Mouse (Mus musculus) CD4-positive, CD25-positive, alpha-beta regulatory T cell, adult 2 months (primary cell): ENCODE measurements around the gene Gm42417.

Experiments
- DNase-seq: peaks from one replicate; pipeline ENCODE4 v3.0.0-alpha.2; 2012; ENCODE audit warnings: low read depth, low spot score

Gm42417 gene

DNA sequence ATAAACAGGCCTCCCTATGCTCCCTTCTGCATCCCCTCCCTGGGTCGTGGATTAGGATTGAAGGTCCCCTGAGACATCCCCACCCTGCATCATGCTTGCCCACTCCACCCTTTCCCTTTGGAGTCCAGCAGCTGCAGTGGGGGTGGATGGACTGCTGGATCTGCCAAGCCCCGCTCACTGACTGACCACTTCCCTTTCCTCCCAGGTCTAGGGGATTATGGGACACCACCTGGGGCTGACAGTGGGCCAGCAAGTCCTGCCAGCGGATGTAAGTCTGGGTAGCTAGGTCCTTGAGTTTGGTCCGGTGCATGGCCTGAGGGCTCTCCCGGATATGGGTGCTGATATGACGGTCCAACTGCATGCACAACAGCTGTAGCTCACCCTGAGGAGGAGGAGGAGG is 24.9 kb upstream of the Gm42417 start:
- no peak for DNase-seq

DNA sequence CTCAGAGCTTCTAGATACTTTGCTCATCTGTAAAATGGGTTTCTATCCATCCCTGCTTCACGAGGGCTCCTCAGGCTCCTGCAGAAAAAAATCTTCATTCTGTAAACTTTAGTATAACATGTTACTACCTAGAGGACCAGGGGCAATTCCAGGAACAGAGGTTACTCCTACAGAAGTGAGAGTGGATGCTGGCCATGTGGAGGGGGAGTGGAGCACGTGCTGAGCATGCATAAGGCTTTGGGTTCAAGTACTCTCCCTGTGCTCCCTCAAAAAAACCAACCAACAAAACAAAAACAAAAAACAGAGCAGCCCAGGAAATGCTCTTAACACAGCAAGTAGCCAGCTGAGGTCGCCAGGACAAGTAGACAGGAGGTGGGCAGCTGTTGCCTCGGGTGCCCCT is 24.4 kb upstream of the Gm42417 start:
- DNase-seq = no peak

DNA sequence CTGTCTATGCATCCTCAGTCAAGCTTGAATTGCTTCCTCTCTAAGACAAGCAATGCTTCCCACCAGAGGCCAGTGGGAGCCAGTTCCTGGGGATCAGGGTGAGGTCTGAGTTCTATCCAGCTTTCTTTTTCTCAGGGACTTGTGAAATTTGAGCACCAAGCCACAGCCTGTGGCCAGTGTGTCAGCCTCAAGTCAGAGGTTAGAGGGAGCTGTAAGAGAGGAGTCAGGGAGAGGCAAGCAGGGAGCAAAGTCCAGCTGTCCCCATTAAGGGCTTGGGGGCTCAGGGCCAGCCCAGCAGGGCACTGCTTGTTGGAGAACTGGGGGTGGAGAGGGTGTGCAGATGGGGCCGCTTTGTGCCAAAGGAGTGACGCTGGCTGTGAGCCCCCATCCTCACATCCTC is 24.0 kb upstream of the Gm42417 start:
- DNase-seq = no peak

DNA sequence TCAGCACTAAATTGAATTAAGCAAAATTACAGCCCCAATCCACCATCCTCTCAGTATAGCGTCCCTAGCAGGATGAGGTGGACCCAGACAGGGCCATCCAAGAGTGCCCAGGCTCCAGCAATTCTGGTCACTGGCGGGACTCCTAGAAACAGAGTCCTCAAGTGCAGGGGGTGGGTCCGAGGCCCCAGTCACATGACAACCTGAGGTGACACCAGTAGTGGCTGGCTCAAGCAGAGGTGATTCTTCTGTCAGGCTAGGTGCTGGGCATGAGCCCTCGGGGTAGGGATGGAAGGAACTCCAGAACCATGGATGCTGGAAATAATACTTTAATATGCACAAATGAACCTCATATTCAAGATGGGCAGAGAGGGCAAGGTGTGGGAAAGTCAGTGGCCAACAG is 23.2 kb upstream of the Gm42417 start:
- no peak for DNase-seq

DNA sequence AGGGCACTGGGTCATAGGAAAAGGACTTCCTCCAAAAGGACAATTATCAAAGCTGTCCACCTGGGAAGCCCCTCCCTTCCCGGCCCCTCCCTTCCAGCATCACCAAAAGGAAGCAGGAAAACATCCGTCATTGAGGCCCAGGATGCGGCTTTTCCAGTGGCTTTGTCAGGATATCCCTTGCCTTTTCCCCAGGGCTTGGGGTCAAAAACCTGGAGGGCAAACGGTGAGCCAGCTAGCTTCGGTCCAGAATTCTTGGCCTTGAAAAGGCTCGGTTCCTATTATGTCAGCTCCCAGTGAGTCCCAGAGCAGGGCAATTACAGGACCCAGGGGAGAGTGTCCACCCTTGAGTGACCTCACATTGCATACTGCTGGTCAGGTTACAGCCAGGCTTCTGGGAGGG is 21.7 kb upstream of the Gm42417 start:
- no peak for DNase-seq

DNA sequence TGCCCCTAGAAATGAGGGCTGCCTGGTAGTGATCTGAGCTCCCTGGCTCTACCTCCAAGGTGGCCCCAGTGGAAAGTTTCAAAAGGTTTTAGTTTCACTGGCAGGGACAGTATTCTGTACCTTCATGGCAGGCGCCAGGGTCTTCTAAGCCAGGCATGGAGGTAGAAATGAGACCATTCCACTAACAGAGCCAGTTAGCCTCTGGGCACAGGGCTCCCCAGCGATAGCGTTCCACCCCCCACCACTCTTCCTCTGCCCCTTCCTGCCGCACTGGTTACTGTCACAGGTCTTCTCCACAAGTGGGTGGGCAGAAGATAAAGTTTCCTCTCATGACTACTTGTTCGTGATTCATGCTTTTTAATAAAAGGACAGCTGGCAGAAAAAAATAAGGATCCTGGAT is 20.7 kb upstream of the Gm42417 start:
- DNase-seq = peak; percentile 18

DNA sequence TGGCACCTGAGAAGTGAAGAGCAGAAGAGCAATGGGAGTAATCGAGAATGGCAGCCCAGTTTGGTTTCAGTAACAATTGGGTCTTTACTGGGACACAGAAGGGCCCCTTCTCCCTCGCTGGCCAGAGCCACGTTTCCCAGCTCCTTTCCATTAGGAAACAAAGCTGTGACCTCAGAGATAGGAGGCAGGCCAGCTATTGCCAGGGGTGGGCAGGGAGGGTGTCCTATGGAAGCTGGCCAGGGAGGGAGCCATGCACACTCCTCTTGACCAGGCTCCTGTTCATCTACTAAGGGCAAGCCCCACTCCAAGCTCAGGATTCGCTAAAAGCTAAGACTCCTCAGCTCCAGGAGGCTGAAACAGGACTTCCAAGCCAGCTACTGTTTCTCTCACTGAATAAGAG is 20.0 kb upstream of the Gm42417 start:
- no peak for DNase-seq

DNA sequence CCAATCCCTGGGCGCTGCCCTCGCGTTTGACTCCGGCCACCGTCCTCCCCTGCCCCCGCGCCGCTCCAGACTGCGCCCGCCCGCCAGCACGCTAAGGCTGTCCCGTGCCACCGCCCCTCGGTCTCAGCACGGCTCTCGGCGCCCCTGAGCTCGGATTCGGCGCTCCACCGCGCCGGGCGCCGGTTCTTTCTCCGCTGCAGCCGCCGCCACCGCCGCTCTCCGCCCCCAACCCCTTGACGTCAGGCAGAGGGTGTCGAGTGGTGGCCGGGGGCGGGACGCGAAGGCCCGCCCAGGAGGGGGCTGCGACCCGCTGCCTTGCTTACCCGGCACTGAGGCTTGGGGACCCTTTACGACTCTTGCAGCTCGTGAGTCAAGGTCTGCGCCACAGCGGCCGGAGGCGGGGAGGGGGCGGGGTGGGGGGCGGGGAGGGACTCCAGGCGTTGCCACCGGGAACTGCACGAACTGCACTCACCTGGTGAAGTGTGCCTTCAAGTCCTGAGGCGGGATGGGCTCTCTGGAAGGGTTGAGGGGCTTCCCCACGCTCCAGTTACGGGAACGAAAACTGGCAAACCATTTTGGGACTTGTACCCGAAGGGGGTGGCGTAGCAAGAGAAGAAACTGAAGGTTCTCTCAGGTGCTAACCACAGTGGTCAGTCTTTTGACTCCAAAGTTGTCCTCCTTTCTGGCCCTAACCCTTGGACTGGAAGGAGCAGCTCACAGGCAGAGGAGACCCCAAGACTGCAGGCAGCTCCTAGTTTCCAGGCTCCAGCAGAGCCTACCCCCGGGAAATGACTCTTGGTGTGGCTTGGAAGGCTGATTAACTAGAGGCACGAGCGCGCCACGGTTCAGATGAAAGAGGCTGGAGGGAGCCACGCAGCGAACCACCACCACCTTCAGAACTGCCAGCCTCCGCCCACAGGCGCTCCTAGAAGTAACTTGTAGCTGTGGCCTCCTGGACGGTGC is 19.1 kb upstream of the Gm42417 start, which contains the start of gene Sema4c:
Sema4c (minus strand) TSS at position 319 of the 963 bp plus-strand sequence.
- peak; percentile 82 for DNase-seq

DNA sequence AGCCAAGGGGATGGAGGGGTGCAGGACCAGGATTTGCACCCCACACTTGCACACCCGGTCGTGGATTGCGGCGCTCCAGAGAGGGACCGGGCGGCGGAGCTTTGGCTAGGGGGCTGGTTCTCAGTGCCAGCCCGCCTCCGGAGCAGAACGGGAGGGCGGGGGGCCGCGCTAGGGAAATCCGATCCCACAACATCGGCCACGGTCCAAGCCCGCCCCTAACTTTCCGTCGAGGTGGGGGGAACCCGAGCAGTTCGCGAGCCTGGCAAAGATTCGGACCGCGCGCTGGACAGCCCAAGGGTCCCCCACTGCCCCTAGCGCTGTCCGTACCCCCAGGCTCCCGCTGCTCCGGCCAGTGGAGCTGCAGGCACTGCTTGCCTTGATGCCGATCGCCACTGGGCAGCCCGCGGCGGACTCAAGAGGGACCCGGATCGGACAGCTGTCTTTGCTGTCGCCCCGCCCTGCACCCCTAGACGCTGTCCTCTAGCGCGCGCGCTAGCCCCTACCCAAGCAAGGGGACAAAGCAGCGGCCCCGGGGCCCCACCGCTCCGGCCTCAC is 18.3 kb upstream of the Gm42417 start:
- DNase-seq = no peak

DNA sequence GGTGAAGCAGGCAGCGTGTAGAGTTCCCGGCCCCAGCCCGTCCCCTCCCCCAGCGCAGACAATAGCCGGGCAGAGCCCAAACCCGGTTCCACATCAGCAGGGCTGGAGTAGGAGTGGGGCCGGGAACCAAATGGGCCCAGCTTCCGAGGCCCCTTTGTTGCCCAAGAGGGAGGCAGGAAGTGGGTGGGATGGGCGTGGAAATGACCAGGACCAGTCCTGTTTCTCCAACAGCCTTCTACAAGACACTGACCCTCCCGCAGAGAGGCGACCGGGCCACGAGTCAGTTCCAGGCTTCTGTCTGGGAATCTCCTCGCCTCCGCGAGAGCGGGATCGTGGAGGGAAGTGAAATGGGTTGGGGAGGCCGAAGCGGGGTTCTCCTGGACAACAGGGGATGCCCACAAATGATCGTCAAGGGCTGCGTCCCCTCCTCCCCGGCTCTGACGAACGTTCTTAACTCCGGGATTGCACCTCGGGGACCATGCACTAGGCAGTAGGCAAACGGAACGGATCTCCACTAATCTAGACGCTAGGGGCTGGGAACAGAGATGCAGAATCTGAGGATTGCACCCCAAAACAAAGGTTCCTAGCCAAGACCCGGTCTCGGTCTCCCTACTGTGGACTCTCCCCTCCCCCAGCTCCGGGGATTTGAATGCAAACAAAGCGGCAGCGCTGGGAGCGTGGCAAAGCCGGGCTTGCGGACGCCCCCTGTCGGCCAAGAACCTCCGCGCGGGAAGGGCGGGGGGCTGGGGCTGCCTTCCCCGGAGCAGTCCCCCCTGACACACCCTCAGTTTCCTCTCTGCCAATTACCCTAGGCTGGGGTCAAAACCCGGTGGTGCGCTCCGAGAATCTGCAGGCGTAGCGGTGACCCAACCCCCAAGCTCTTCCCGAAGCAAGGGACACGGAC is 17.6 kb upstream of the Gm42417 start:
- DNase-seq = peak; percentile 87

DNA sequence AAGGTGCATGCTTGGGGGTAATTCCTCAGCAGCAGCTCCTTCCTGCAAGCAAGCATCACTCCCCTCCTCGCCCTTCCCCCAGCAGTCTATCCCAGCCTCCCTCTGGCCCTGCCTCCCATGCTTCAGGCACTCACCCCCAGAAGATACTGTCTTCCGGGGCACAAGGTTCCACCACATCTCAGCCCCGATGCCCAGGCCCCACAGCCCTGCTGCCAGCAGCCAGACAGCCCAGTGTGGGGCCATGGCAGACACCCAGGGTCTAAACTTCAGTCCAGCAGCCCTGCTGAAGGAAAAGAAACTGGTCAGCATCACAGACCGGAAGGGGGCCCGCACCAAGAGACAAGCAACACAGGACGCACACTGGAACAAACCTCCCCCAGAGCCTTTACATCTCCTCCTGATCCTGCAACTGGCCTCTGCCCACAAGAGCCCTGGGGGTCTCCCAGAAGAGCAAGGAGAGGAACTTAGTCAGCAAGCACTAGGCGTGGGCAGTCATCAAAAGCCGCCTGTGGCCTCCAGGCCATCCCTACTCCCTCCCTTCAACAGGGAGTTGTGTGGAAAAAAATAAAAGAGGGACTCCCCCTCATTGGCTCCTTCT is 16.7 kb upstream of the Gm42417 start:
- DNase-seq = peak; percentile 23

DNA sequence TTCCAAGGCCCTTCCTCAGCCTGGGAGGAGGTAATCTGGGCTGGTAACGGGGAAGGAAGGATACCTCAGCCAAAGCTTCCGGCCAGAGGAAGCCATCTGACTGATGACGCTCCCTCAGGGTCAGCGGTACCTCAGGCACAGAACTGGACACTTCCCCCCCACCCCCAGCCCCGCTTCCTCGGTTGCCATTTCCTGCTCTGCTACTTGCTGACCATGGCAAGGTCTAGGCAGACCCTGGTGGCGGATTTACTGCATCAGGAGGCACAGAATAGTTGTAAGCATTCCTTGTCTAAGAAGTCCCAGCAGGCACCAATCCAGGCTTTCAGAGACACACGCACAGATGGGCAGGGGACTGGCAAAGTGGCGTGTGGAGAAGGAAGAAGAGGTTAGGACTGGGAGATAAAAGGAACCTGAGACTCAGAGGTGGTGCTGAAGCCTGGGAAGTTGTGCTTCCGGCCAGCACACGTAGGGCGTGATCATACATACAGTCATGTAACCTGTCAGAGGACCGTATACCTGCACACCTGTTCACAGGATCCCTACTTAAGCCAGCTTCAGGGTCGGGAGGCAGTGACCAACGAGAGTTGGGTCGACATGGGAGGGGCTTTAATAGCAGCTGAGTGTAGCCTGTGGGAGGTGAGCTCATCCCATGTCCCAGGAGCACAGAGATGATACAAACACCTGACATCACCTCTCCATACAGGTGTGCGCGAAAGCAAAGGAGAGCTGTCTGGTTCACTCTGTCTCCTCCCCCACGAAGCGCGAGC is 15.6 kb upstream of the Gm42417 start:
- no peak for DNase-seq

DNA sequence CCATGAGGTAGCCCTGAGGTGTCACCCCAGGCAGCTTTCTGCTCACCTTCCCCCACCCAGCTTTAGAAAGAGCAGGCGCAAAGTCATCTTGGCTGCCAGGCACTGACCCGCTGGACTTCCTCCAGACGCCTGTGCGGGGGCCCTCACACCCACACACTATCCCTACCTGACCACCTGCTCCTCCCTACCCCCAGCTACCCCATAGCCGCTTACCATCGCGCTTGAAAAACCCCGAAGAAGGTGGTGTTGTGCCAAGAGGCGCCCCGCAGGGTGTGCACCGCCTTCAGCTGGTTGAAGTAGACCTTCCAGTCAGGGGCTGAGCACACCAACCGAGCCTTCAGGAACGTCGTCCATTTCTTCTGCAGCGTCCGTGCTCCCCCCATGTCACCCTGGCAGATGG is 13.3 kb upstream of the Gm42417 start:
- no peak for DNase-seq

DNA sequence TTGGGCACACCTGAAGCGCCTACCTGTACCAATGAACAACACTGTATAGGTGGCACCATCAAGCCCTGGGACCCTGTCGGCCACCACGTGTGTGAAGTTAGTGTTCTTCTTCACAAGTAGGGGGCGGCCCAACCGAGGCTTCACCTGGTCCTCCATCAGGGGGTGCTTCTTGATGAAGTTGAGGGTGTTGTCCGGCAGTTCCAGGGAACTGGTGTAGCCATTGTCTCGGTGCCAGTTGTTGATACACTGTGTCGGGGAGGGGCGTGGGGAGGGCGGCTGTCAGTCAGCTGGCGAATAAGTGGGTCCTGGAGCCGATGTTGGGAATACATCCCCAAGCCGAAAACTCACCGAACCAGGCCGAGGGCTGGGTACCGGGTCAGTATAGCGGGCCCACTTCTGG is 12.7 kb upstream of the Gm42417 start:
- DNase-seq = no peak

DNA sequence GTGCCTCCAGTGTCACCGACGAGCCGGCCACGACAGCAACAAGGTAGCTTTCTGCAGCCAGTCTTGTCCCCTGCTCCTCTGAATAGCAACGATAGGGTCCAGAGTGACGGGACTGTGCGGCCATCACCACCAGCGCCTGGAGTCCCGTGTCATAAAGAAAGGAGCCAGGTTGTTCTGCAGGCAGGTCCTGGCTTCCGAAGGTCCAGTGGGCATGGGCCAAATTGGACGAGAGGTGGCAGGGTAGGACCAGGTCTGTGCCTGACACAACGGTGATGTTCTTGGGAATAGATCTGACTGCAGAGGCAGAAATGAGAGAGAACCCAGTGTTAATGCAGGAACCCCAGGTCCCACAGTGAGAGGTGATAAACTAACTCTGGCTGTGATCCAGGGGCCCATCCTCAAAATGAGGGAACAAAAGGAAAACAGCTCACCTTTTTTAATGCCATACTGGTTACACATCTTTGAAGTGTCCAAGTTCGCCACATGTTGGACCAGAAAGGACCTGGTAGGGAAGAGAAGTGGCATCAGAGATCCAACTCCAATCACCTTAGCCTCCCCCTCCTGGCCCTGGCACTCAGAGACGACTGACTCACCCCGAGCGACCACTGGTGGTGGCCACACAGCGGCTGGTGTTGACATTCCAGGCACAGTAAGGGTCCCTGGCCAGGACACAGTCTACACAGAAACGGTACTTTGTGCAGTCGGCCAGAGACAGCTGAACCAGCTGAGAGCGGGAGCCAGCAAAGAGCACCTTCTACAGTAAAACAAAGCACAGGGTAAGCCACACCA is 11.0 kb upstream of the Gm42417 start:
- DNase-seq = no peak

DNA sequence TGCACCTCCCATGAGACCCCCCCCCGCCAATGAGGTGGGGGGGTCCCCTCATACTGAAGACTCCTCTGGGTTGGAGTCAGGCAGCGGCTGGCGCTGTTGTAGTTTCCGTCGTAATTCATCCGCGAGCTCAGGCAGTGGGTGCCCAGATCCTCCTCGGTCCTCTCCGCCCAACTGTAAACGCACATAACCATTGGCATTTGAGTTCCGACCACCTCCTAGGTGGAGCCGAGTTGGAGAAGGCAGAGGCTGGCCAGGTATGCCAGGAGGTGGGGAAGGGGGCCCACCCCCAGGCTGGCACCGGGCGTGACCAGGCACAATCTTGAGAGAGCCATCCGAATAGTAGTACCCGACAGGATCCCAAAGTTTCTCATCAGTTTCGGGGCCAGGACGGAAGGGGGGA is 10.3 kb upstream of the Gm42417 start:
- no peak for DNase-seq

DNA sequence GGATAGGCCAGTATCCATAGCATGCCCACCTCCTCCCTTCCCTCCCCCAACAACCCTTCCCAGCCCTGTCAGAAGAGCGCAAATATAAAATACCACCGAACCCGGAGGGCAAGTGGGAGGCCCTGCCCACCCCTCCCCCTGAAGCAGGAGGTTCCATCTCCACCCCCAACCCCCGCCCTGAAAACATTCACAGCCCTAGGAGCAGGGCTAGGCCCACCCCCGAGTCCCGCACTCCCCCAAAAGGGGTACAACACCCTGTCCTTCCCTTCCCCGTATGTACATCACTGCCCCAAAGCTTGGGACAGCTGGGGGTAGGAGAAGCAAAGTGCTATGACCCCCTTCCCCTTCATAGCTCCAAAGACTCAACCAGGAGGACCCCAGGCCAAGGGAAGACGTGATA is 9.5 kb upstream of the Gm42417 start:
- no peak for DNase-seq

DNA sequence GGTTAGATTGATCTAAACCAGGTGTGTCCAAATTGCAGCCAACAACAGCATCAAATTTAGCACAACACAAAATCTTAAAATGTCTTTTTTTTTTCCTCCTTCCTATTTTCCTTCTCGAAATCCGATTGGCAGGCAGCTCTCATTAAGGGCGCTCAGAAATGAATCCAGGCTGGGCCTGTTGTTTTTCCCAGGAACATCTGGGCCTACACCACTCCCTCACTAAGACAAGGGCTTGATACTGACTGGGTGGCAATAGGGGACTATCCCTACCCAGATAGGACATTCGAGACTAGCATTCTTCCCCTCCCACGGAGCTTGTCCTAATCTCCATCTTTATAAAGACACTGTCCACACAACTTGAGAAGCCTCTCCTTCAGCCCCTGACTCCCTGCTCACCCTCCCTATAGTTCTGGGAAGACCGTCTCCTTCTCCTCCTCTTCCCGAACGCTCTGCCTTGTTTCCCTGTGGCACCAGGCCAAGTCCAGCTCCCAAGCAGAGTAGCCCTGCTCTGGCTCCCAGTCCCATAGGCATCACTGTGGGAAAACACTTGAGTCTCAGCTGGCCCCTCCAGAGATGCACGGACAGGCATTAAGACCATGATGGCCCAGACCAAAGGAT is 8.9 kb upstream of the Gm42417 start:
- no peak for DNase-seq

DNA sequence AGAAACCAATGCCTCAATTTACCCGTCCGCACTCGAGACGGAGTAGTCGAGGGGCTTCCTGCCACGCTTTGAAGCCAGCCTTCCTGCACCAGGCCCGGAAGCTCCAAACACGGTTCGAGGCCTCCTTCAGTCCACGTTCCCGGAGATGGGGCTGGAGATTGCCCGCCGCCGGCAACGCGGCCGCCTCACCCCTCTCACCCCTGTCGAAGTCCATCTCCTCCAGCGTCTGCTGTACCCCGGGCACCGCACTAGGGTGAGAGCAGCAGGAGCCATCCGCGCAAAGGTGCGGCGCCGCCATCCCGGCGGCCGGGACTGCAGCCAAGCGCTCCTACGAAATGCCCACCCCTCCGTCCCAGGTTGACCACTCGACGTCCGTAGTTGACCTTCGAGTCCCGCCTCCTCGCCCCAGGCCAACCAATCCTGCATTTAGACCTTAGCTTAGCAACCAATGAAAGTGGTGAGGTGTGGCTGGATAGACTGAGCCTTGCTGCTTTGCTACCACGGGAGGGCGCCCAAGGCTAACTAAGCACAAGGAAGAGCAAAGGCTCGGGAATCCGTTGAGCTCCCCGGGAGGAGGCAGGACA is 7.8 kb upstream of the Gm42417 start, which contains the start of gene Ankrd39:
Ankrd39 (minus strand) TSS at position 558 of the 584 bp plus-strand sequence.
- DNase-seq = peak; percentile 97
